Mouse (Mus musculus) adrenal gland, postnatal 4 days (tissue): ENCODE data around the gene Phc2. TPM values are rescaled to one million over a fixed set of nuclear protein-coding genes. Genes with fewer than 3 reads are reported as not detected.
"Not testable (repeated sequence)": the region's sequence is repeated elsewhere in the genome, so short reads cannot be mapped to it uniquely, and the experiment has no call there.

Source experiments
- DNase-seq, 2 experiments: peaks; one replicate each; pipeline ENCODE4 v3.0.0; 2021 to 2022; ENCODE audit warnings: low spot score in 2 of 2, mixed read lengths in 2 of 2
- long read RNA-seq, 2 experiments: library from polyadenylated mRNA; stranded (forward); transcript quantifications; one replicate each; pipeline ENCODE4 v2.0.0; 2021
- total RNA-seq, 2 experiments: library from RNA; stranded (reverse); gene quantifications; 2 replicates each; pipeline ENCODE4 v1.2.3; 2021

The Phc2 gene
- total RNA-seq, result 10 to 100 TPM; 91.8 to 95.1 TPM
- long read RNA-seq, experiment 1, transcript Phc2-202 (7 exons, 2,535 nt), result major isoform, 94 of 151 reads
- long read RNA-seq, experiment 1, partial matches to known transcripts, result 11 of 151 reads
- long read RNA-seq, experiment 1, other reads (novel, unspliced or antisense), result 43 of 151 reads
- long read RNA-seq, experiment 2, transcript Phc2-202 (7 exons, 2,535 nt), result major isoform, 103 of 205 reads
- long read RNA-seq, experiment 2, partial matches to known transcripts, result 28 of 205 reads
- long read RNA-seq, experiment 2, other reads (novel, unspliced or antisense), result 71 of 205 reads

DNA sequence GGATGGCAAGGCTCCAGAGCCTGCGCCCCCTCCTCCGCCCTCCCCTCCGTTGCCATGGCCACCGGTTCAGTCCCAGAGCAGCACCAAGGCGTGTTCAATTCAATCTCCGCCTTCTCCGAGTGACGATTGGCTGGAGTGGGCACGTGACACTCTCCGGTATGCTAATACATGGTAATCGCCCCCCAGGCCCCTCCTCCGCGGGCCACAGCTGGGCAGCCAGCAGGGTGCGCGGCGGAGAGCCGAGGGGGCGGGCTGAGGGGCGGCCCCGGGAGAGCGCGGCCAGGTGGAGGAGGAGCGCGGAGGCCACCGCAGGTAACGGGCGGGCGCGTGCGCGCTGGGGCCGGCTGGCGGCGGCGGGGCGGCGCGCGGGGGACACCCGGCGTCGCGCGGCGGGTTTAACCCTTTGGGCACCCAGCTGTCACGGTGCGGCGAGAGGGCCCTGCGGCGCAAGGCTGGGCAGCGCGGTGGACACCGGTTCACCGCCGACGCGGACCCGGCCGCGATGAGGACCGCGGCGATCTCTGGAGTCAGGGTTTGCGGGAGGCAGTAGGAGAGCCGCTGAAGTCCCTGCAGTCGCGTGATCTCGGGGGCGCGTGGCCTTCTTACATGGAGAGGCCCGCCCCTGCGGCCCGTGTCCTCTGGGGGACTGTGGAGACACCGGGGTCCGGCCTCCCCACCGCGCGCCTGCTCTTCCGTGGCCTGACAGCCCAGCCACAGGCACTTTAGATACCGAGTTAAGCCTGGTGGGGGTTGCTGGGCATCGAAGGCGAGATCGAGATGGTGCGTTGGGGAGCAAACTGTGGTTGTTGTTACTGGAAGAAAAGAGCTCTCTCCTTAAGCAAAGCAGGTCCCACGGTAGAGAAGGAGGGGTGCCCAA is at the start of gene Phc2:
Gene Phc2, plus strand, starts transcription at position 198 of the 877 bp plus-strand sequence.
- DNase-seq, result peak; percentile 83 to 86

DNA sequence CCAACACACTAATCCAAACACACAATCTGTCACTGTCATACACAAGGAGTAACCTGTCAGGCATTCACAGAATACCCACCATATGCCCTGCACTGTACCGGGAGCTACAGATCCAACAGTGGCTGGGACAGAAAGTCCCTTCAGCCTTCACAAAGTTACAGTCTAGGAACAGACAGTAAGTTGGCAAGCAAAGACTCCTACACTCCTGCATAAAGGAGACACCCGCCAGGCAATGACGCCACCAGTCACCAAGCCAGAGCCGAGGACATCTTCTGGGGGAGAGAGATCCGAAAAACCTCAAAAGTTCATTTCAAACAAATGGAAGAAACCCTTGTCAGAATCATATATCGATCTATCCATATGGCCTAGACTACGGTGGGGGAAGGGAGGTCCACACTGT is 47.9 kb upstream of the Phc2 start:
- no peak for DNase-seq

DNA sequence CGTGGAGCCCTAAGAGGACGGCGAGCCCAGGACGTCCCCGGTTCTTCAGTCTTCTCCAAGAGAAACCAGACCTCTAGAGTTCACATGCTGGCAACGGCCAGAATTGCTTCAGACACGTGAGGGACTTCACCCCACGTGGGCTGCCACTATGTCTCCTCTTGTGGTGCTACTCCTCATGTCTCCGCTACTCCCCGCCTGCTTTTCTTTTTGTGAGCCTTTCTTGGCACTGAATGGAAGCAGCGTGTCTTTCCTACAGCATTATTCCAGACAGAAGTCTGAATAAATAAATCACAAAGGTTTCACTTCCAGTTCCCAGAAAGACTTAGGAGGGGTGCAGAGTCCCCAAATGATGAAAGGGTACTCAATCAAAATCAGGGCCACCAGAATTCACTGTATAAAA is 46.8 kb upstream of the Phc2 start:
- no peak for DNase-seq

DNA sequence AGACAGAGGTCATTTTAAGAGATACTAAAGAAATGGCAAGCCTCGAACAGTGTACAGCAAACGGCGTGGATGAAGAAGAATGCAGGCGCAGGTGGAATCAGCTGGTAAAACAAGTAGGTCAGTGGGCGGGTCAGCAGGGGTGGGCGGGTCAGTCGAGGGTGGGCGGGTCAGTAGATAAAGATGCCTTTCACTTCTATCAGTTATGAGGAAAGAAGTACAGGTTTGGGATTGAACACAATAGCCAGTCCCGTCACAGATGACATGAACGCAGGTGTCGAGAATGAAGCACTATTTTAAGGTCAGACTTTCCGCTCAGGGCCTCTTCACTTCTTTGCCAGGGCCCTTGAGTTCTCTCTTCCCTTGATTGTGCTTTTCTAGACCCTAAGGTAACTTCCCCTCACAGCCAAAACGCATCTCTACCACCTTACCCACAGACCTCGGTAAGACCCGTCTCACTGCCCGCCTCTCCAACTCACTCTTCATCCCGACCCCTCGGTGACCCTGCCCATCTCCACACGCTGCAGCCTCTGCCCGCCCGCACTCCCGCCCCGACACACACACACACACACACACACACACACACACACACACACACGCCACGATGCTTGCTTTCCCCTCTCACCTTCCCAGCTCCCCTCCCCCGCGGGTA is 45.1 kb upstream of the Phc2 start:
- no peak for DNase-seq

DNA sequence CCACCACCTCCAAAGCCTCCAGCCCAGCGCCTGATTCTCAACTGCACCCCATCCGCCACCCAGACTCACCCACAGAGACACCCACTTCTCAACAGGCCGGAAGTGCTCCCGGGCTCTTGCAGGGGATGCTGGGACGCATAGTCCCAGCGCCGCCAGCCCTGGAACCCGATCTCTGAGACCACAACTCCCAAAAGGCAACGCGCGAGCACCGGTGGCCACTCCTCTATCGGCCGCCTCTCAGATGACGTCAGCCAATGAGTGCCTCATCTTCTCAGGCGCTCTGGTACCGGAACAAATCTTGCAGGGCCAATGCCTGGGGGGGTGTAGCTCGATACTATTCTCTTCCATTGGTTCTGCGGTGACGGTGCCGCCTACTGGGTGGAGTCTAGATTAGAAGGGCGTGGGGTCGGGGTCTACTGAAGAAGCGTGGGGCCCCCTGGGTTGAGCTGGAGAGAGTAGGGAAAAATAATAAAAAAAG is 44.5 kb upstream of the Phc2 start, which contains the start of gene Zscan20:
Gene Zscan20, minus strand, starts transcription at position 174 of the 478 bp plus-strand sequence.
- peak; percentile 65 to 91 for DNase-seq

DNA sequence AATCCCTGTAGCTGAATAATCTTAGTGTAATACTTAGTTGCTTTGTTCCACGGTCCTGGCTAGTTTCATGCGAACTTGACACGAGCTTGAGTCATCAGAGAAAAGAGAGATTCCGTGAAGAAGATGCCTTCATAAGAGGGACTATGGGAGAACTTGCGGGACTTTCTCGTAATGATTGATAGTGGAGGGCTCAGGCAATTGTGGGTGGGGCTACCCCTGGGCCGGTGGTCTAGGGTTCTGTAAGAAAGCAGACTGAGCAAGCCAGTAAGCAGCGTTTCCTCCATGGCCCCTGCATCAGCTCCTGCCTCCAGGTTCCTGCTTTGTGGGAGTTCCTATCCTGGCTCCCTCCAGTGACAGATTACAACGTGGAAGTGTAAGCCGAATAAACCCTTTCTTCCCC is 43.8 kb upstream of the Phc2 start:
- DNase-seq, result no peak

DNA sequence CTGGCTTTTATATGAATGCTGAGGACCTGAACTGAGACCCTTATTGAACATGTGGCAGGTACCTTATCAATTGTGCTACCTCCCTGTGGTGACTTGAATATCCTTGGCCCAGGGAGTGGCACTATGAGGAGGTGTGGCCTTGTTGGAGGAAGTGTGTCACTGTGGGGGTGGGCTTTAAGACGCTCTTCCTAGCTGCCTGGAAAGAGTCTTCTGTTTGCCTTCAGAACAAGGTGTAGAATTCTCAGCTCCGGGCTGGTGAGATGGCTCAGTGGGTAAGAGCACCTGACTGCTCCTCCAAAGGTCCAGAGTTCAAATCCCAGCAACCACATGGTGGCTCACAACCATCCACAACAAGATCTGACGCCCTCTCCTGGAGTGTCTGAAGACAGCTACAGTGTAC is 42.8 kb upstream of the Phc2 start:
- not testable (repeated sequence) for DNase-seq

DNA sequence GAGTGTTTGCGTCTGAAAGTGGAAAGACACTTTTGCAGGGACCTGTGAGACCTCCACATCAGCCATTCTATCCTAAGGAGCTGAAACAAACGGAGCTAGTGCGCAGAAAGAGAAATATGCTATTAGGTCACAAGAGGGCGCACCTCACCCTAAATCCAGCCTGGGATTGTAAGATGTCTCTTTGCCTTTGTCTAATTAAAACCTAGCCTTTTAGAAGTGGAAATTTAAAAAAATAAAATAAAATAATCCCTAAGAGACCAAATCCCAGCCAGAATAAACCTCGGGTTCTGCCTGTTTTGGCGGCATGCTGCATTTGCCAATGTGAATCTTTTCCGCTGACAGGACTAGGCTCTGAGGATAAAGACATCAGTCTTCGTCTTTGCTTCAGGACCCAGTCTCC is 41.2 kb upstream of the Phc2 start:
- no peak for DNase-seq

DNA sequence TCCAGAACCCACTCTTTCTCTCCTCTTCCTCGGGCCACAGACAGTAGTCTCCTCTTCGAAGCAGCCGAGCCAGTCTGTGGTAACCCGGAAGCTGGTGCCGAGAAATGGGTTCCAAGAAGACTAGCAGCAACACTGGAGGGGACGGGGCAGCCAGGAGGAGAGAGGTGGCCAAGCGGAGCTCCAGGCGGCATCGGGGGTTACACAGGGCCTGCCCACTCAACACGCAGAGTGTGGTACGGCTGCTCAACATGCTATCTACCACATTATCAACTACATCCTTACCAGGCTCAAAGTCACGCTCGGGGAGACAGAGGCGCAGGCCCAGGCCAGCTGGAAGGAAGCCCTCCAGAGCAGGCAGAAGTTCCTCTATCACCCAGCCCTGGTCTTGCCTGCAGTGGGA is 38.7 kb upstream of the Phc2 start:
- DNase-seq, result no peak

DNA sequence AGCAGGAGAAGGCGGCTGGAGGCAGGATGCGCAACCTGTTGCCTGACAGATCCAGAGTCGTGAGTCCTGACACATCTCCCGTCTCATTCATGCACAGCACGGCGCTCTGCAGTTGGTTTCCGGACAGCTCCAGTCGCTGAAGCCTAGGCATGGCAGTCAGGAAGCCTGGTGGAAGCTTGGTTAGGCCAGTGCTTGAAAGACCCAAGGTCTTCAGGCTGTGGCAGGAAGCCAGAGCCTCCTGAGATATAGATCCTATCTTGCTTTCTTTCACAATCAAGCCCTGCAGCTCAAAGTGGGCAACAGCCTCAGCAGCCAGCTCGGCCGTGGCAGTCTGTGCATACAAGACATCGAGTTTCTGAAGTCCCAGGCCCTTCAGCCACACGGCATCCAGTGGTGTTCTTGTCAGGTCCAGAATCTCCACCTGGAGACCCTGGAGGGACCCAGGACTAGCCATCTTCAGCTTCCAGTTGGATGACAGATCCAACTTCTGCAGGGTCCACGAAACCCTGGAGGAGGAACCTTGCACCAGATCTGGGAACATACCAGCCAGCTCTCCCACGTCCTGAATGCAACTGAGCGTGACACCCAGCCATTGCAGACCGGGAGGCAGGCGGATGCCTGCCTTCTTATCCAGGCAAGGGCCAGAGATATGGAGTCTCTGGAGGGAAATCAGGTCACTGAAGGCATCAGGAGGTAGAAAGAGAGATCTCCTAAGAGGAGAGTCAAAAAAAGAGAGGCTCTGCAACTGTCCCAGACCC is 37.0 kb upstream of the Phc2 start:
- DNase-seq, result no peak

DNA sequence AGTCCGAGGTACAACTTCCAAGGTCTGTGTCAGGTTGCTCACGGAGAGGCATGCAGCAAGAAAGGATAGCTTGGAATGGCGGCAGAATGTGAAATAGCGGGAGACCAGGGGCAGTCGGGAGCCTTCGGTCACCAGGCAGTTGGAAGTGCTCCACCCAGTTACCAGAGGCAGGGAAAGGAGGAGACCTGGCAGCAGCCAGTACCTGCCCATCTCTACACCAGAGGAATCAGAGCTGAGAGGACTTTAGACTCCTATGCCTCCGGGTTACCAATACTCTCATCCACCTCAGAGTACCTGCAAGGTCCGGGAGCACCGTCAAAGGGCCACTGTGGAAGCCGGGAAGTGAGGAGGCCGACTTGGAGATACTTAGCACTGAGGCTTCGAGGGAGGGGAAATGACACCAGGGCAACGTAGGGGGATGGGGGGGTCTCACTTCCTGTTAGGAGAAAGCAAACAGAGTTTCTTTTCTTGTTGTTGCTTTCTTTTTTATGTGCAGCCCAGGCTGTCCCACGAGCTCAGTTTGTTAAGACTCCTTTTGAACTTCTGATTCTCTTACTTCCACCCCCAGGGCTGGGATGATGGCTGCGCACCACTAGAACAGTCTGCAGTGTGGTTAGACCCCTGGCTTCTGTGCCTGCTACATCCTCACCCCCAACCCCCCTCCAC is 36.1 kb upstream of the Phc2 start, which contains the start of gene Tlr12:
Gene Tlr12, minus strand, starts transcription at position 374 of the 666 bp plus-strand sequence.
- DNase-seq, result no peak

DNA sequence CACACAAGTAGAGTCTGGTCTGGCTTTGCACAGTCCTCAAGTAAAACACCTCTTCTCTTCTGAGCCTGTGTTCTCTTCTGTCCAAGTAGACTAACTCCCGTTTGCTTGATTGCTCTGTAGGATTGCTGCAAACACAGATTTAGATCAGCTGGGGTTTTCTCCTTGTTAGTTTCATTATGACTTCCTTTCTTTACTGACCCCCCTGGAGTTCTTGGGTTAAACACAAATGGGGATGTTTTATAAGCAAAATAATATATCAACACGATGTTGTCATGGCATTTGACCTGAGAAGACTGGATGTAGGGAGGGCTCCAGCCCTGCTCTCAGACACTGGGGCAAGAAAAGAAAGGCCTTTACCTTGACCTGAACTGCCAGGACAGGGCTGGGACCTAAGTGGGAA is 35.5 kb upstream of the Phc2 start:
- no peak for DNase-seq

DNA sequence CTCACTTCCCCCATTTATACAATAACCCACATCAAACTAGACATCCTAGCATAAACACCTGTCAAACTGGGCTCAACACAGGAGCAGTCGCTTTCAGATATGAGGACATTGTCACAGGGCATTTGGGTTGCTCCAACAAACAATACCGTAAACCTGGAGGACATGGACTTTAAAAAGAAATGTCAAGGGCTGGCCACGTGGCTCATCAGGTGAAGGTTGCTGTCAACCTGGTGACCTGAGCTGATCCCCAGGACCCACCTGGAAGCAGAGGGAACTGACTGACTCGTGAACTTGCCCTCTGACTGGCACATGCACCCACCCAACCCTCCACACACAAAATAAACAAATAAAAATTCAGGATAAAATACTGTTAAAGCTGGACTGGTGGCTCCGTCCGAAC is 33.9 kb upstream of the Phc2 start:
- DNase-seq, result no peak

DNA sequence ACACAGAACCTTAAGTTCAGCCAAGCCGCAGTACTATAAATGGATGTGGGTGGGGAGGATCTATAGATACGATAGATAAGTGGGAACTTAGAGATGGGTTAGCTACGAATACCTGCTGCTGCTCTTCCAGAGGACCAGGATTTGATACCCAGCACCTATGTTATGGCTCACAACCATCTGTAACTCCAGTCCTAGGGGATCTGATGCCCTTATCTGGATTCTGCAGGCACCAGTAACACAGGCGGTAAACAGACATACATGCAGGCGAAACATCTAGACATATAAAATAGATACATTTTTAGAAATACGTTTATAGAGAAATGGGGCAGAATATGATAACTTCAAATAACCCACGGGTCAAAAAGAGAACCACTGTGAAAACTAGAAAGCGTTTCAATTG is 33.4 kb upstream of the Phc2 start:
- no peak for DNase-seq

DNA sequence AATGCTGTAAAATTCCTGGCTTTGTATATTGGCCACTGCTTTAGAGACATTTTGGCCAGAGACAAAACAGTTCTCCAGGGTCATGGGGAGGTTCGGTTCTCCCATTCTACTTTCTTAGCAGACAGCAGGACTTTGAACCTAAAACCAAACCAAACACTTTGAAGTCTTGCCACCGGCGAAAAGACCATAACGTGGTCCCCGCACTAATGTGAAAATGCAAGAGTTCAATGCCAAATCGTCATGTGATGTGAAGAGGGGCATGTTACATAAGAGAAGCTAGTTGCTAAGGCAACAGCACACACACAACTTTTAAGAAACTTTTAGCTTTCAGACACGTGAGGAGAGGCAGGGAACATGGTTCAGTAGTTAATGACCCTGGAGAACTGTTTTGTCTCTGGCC is 19.1 kb upstream of the Phc2 start:
- no peak for DNase-seq

DNA sequence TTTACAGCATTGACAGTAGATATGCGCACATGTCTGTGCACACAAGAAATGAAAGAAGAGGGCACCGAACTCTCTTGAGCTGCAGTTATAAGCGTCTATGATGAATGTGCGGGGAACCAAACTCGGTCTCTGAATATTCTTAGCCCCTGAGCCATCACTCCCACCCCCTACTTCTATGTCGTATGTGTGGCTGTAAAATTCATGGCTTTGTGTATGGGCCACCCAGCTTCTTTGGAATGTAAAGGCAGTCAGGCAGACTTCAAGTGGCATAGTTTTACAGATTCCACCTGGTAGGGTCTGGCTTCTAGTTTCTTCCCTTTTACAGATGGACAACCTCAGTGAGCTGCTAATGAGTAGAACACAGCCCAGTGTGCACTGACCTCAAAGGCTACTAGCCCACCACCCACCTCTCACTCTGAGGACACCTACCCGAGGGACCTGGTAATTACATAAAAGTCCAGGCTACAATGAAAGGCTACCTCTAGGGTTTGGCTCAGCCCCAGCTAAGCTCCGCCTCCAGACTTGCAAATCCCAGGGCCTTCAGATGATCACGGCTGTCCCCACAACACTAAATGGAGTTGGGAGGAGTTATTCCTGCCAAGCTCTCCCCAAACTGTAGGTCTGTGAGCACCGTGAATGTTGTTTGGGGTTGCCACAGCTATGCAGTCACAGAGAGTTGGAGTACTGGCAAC is 18.5 kb upstream of the Phc2 start:
- no peak for DNase-seq

DNA sequence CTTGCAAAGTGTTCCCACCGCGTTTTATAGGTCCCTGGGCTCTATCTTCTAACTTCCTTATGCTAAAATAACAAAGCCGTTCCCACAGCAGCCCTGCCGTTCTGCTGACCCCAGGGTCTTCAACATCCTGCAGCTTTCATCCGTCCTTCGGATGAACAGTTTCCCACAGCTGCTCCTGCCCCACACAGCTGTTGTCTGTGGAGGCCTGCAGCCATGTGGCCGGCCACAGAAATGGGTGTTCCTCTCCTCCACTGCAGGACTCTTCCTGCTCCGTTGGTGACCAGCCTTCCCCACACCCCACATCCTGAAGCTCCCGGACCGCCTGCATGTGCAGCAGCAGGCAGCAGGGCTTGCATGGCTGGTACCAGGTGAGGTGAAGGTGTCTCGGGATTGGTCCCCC is 17.3 kb upstream of the Phc2 start:
- DNase-seq, result no peak

DNA sequence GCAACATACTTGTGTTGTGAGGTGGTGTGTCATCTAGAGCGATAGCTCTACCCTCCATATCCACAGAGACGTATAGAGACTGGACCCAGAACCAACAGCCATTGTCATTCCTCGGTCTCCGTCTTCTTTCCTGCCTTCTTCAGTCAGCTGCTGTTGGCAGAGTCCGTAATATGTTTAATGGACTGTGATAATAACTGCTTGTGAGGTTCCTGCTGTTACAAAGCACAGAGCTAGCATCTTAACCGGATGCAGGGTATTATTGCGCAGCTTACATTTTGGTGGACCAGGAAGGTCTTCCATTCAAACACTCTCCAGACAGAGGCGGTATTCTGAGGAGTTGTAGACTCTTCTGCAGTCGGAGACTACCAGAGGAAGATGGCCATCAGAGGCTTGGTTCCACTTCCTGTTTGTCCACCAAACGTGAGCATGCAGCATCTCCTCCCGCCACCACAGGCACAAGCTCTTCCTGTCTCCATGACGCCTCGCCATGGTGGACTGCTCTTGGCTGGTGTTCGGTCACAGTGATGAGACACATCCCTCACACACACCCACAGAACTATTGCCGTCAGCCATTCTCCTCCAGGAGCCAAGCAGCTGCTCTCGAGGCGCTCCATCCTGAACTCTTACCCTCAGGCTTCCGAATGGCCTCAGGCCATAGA is 16.1 kb upstream of the Phc2 start:
- no peak for DNase-seq
